Mouse (Mus musculus) forelimb bud, embryonic 11.5 days (tissue): ENCODE results near the gene Unc13b.

Experiments
- DNase-seq: peaks from one replicate; pipeline ENCODE4 v3.0.0-alpha.2; 2012; ENCODE audit warnings: low read depth, low spot score

Gene Unc13b

GRCm38 (mm10) chr4:43309696-43310338 is 251.1 kb downstream of the Unc13b start:
- no peak for DNase-seq
